Mouse (Mus musculus) hindbrain, embryonic 14.5 days (tissue): ENCODE data around the gene Spdl1. TPM values are rescaled to one million over a fixed set of nuclear protein-coding genes. Genes with fewer than 3 reads are reported as not detected.

Experiments used
- ATAC-seq: fragments of 200-750 bp; cut with Nextera tagmentation; 2 replicates; pipeline ENCODE4 v1.8.0; 2017; ENCODE audit warnings: moderate number of reproducible peaks, mild to moderate bottlenecking, moderate TSS enrichment, moderate library complexity; ENCODE audit not compliant: low FRiP score
- DNase-seq: peaks from one replicate; pipeline ENCODE4 v3.0.0-alpha.2; 2015; ENCODE audit warnings: low spot score
- H3K27ac ChIP-seq: fragments of 300-500 bp; sonication (generic); 2 replicates; pipeline ENCODE4 v1.5.1; 2014; ENCODE audit warnings: mild to moderate bottlenecking, moderate library complexity
- H3K27me3 ChIP-seq: fragments of 300-500 bp; sonication (generic); 2 replicates; pipeline ENCODE4 v1.6.1; 2014; ENCODE audit warnings: mild to moderate bottlenecking, low read length, mixed read lengths; ENCODE audit not compliant: control insufficient read depth, insufficient read depth
- H3K36me3 ChIP-seq: fragments of 300-500 bp; sonication (generic); replicated peaks from 2 replicates; pipeline ENCODE4 v1.6.1; 2014; ENCODE audit not compliant: control insufficient read depth, insufficient read depth
- H3K4me1 ChIP-seq: fragments of 300-500 bp; sonication (generic); replicated peaks from 2 replicates; pipeline ENCODE4 v1.6.1; 2014; ENCODE audit warnings: antibody characterized with exemption, low read length, mixed read lengths; ENCODE audit not compliant: control insufficient read depth, insufficient read depth
- H3K4me2 ChIP-seq: fragments of 300-500 bp; sonication (generic); replicated peaks from 2 replicates; pipeline ENCODE4 v1.6.1; 2014; ENCODE audit warnings: mild to moderate bottlenecking, moderate library complexity
- H3K4me3 ChIP-seq: fragments of 300-500 bp; sonication (generic); replicated peaks from 2 replicates; pipeline ENCODE4 v1.5.1; 2014; ENCODE audit warnings: mild to moderate bottlenecking, low read length
- H3K9ac ChIP-seq: fragments of 300-500 bp; sonication (generic); 2 replicates; pipeline ENCODE4 v1.6.1; 2014
- H3K9me3 ChIP-seq: fragments of 300-500 bp; sonication (generic); 2 replicates; pipeline ENCODE4 v1.6.1; 2016; ENCODE audit warnings: low read length; ENCODE audit not compliant: control insufficient read depth
- WGBS: fragments of 180-500 bp; shearing (Covaris S2); extraction: QIAGEN DNeasy Blood & Tissue Kit; methylation state at CpG from one replicate; pipeline ENCODE4 v1.1.7; 2014; 5-methylcytosine and 5-hydroxymethylcytosine counted together
- polyA plus RNA-seq: library from polyadenylated mRNA; unstranded; fragments of >200 nt; fragmentation: Nextera tagmentation; extraction: Ambion mirVana; gene quantifications from 2 replicates; pipeline ENCODE4 v1.2.1, GENCODE M21; 2014

Gene Spdl1
- polyA plus RNA-seq, 1 experiment from 2014 or later = 3.2 TPM

GRCm38 (mm10) chr11:34865181-34865580 is 31.7 kb upstream of the Spdl1 start:
- Histone ChIP-seq H3K4me1 (no peaks in the 10 kb centered on the region), H3K9me3 (no peaks in the 10 kb centered on the region), H3K27ac (no peak overlapping the region), H3K36me3 (no peaks in the 10 kb centered on the region), H3K9ac (no peak overlapping the region), H3K27me3 (no peaks in the 10 kb centered on the region), H3K4me2 (no peak overlapping the region), H3K4me3 (no peak overlapping the region)
- WGBS = 82% methylated on average over 14 of the region's 14 CpGs
- DNase-seq (no peak), ATAC-seq (no peak)

DNA sequence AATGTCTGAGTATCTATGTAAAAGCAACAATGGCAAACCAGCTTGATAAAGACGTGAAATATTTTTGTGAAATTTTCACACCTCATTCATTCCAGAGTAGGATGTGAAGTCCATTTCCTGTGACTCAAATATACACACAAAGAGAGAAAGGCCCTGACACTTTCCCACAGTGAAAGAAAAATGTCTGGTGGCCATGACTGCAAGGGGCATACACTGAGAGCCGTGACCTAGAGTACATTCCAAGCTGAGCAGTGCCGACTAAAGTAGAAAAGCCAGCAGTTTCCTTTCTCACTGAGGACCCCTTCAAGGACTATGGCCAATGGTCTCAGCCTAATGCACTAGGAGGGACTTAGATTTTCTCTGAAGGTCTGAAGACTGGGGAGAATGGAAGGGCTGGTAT is 23.2 kb upstream of the Spdl1 start:
- H3K27ac ChIP-seq = no peak overlapping the region
- no peak for DNase-seq
- no peak for ATAC-seq
- no peak overlapping the region for H3K4me2 ChIP-seq
- no peaks in the 10 kb centered on the region for H3K4me1 ChIP-seq
- H3K4me3 ChIP-seq = no peak overlapping the region
- no peak overlapping the region for H3K9ac ChIP-seq
- no peaks in the 10 kb centered on the region for H3K27me3 ChIP-seq
- 64% methylated on average over 3 of the region's 3 CpGs for WGBS
- H3K9me3 ChIP-seq = no peaks in the 10 kb centered on the region
- H3K36me3 ChIP-seq = no peaks in the 10 kb centered on the region

GRCm38 (mm10) chr11:34846268-34846652 is 12.8 kb upstream of the Spdl1 start:
- H3K27me3 ChIP-seq = no peaks in the 10 kb centered on the region
- WGBS = 84% methylated on average over 5 of the region's 5 CpGs
- no peak for DNase-seq
- no peak overlapping the region for H3K27ac ChIP-seq
- H3K4me3 ChIP-seq = no peak overlapping the region
- no peak overlapping the region for H3K4me2 ChIP-seq
- H3K9ac ChIP-seq = no peak overlapping the region
- no peak for ATAC-seq
- no peaks in the 10 kb centered on the region for H3K4me1 ChIP-seq
- H3K9me3 ChIP-seq = no peaks in the 10 kb centered on the region
- H3K36me3 ChIP-seq = no peaks in the 10 kb centered on the region

DNA sequence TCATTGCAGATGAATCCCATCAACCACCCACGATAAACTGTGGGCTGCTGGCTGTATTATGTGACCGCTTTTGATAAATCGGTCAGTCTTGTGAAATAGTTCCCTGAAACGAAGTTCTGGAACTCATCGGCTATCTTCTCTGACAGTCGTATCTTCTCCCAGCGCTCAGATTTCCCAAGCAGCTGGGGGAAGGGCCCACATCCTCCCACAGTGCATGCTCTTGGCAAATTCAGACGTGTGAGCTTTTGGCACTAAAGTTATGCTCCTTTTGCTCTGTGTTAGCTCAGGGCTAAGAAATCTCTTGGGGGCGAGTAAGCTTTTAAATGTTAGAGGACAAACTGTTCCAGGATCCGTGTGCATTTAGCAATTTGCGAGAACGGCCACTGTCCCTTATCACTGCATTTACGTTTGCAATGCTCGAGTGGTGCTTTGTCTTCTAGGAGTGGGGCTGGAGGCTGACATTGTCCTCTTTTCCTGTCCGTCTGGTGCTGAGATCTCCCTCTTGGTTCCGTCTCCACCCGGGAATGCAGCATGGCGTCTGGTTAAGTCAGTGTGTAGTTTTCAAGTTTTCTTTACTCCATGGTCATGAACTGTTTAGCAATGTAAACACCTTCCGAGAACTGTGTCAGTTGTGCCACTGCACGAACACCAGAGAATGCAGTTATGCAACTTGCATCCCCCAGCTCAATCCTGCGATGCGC is 12.3 kb upstream of the Spdl1 start:
- no peak overlapping the region for H3K9ac ChIP-seq
- 75% methylated on average over 22 of the region's 22 CpGs for WGBS
- H3K27me3 ChIP-seq = no peaks in the 10 kb centered on the region
- H3K27ac ChIP-seq = no peak overlapping the region
- H3K36me3 ChIP-seq = no peaks in the 10 kb centered on the region
- H3K4me3 ChIP-seq = no peak overlapping the region
- no peak for ATAC-seq
- no peaks in the 10 kb centered on the region for H3K4me1 ChIP-seq
- DNase-seq = no peak
- H3K9me3 ChIP-seq = no peaks in the 10 kb centered on the region
- no peak overlapping the region for H3K4me2 ChIP-seq

DNA sequence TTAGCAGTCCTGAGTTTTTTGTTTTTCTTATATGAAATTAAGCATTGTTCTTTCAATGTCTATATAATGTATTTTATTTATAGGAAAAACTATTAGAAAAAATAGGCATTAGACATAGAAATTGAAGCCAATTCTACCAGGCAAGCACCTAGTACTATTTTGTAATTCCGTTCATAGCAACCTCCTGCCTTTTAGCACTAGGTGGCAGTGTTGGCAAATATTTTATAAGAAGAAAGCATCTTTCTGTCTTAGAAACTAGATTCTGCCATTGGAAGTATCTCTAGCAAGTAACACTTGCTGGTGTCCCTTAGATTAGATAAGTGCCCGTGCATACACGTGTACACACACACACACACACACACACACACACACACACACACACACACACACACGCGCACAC is 10.1 kb upstream of the Spdl1 start:
- WGBS = 44% methylated on average over 5 of the region's 5 CpGs
- Histone ChIP-seq H3K9me3 (no peaks in the 10 kb centered on the region), H3K27ac (no peak overlapping the region), H3K4me2 (no peak overlapping the region), H3K27me3 (no peaks in the 10 kb centered on the region), H3K4me1 (no peaks in the 10 kb centered on the region), H3K9ac (no peak overlapping the region), H3K36me3 (no peaks in the 10 kb centered on the region), H3K4me3 (no peak overlapping the region)
- no peak for ATAC-seq
- peak; percentile 89 for DNase-seq

GRCm38 (mm10) chr11:34840283-34840682 is 6.8 kb upstream of the Spdl1 start:
- H3K27me3 ChIP-seq = no peaks in the 10 kb centered on the region
- ATAC-seq = no peak
- 56% methylated on average over 5 of the region's 5 CpGs for WGBS

GRCm38 (mm10) chr11:34839051-34839450 is 5.6 kb upstream of the Spdl1 start:
- no peak overlapping the region for H3K27ac ChIP-seq
- no peak overlapping the region for H3K9ac ChIP-seq
- no peaks in the 10 kb centered on the region for H3K9me3 ChIP-seq
- H3K4me1 ChIP-seq = peaks cover 4% of the 10 kb centered on the region; the same call in 1 of the 2 replicates
- no peak overlapping the region for H3K4me2 ChIP-seq
- DNase-seq (no peak), ATAC-seq (no peak)
- 60% methylated on average over 4 of the region's 4 CpGs for WGBS
- no peaks in the 10 kb centered on the region for H3K36me3 ChIP-seq
- no peaks in the 10 kb centered on the region for H3K27me3 ChIP-seq
- H3K4me3 ChIP-seq = no peak overlapping the region

More at GRCm38 (mm10) chr11:34840283-34840682, 6.8 kb upstream of the Spdl1 start:
- no peak overlapping the region for H3K4me2 ChIP-seq
- H3K36me3 ChIP-seq = no peaks in the 10 kb centered on the region
- no peak for DNase-seq
- H3K9ac ChIP-seq = no peak overlapping the region
- no peak overlapping the region for H3K27ac ChIP-seq
- H3K4me1 ChIP-seq = no peaks in the 10 kb centered on the region
- H3K9me3 ChIP-seq = no peaks in the 10 kb centered on the region
- H3K4me3 ChIP-seq = no peak overlapping the region

- Histone ChIP-seq H3K27ac (no peak overlapping the region), H3K36me3 (no peaks in the 10 kb centered on the region), H3K9me3 (no peaks in the 10 kb centered on the region), H3K4me2 (no peak overlapping the region), H3K4me3 (no peak overlapping the region), H3K27me3 (no peaks in the 10 kb centered on the region), H3K9ac (no peak overlapping the region), H3K4me1 (peaks cover 15% of the 10 kb centered on the region; the same call in 1 of the 2 replicates)
- no peak for ATAC-seq
- WGBS = 63% methylated on average over 2 of the region's 2 CpGs
- DNase-seq = no peak
These were observed 2.8 kb upstream of the Spdl1 start for GRCm38 (mm10) chr11:34836272-34836671.

DNA sequence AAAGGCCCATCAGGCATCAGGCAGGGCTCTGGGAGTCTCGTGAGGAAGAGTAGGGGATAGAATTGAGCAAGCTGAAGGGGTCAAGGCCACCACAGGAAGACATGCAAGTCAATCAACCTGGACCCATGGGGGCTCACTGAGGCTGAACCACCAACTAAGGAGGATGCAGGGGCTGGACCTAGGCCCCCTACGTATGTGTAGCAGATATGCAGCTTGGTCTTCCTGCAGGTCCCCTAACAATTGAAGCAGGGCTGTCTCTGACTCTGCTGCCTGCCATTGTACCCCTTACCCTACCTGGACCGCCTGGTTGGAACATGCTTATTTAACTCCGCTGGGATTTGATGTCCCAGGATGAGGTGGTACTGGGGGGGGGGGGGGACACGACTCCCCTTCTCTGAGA is 763 bp downstream of the Spdl1 start:
- H3K9me3 ChIP-seq = no peaks in the 10 kb centered on the region
- peak overlapping the region; percentile 94 for H3K4me2 ChIP-seq
- no peak overlapping the region for H3K27ac ChIP-seq
- H3K4me3 ChIP-seq = peak overlapping the region; percentile 75
- 5% methylated on average over 5 of the region's 5 CpGs for WGBS
- DNase-seq = no peak
- peak overlapping the region; percentile 79 for H3K9ac ChIP-seq
- peaks cover 15% of the 10 kb centered on the region; the same call in 1 of the 2 replicates for H3K4me1 ChIP-seq
- 0 out of 2 replicates have a peak, but pooled peaks cover 6% of the 10 kb centered on the region for H3K36me3 ChIP-seq
- H3K27me3 ChIP-seq = no peaks in the 10 kb centered on the region
- ATAC-seq = no peak

- H3K27me3 ChIP-seq = no peaks in the 10 kb centered on the region
- ATAC-seq = no peak
- no peak overlapping the region for H3K4me3 ChIP-seq
- H3K4me1 ChIP-seq = peaks cover 4% of the 10 kb centered on the region; the same call in 1 of the 2 replicates
- 90% methylated on average over 3 of the region's 3 CpGs for WGBS
- 0 out of 2 replicates have a peak, but pooled peaks cover 10% of the 10 kb centered on the region for H3K36me3 ChIP-seq
- no peak for DNase-seq
- H3K27ac ChIP-seq = no peak overlapping the region
- H3K9ac ChIP-seq = no peak overlapping the region
- no peak overlapping the region for H3K4me2 ChIP-seq
- H3K9me3 ChIP-seq = no peaks in the 10 kb centered on the region
These were observed 5.6 kb downstream of the Spdl1 start for GRCm38 (mm10) chr11:34827803-34828202.
